Mouse (Mus musculus): ENCODE measurements around the gene Serpine1.

The Serpine1 gene

DNA sequence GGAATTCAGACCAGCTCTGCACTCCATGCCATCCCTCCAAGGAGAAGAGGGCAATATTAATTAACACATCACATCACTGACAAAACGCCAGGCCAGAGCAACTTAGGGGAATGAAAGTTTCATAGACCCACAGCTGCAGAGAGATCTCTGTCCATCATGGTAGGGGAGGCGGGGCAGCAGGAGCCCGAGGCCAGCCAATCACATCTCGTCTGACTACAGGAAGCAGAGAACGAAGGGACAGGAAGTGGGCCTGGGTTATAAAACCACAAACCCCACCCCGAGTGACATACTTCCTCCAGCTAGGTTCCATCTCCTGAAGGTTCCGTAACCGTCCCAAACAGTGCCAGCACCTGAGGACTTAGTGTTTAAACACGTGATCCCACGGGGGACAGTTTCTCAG lies 23.1 kb upstream of the Serpine1 start:
- DNase-seq (ENCODE audit: low read depth), result no peak

DNA sequence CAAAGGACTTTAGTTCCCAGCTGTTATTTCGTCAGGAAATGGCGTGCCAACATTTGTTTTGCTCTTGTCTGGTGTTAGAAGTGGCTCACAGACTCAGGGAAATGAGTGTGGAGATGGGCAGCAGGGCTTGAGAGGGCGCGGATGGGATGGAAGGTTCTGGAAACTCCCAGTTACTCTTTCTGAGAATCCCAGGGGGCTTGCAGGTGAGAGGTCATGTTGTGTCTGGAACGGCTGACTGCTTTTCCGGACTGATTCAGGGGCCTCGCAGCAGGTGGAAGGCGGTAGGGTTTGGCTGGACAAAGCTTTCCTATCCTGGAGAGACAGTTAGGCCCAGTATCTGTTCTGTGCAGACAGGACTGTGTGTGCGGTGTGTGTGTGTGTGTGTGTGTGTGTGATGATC lies 21.7 kb upstream of the Serpine1 start:
- no peak for DNase-seq (ENCODE audit: low read depth)

DNA sequence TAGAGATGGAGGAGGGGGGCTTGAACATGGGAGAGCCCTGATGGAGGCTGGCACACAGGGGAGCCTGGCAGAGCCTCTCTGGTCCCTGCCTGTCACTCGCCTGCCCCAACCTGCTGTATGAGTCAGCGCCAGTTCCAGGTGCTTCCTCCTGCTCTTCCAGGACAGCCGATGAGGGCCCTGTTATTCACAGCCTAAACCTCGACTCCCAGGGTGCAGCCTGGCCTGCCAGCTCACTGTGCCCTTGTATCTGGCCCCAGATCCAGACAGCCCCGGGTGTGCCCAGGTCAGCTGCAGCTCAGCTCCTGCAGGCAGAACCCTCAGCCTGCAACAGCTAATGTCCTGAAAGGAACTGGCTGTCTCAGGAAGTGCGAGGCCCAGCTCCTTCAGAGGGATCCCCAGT lies 19.5 kb upstream of the Serpine1 start:
- no peak for DNase-seq (ENCODE audit: low read depth)

DNA sequence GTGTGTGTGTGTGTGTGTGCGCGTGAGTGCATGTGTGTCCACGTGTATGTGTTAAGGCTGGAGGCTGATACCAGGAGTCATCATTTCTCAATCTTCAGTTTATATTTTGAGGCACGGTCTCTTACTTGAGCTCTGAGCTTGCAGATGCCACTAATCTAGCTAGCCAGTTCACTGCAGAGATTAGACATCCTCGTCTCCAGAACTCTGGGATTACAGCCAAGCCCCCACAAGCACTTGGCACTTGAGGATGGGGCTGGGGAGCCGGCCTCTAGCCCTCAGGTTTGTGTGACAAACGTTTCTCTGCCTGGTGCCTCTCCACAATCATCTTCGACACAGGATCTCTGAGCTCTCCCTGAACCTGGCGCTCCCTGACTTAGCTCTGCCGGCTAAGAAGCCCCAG lies 18.8 kb upstream of the Serpine1 start:
- no peak for DNase-seq (ENCODE audit: low read depth)

DNA sequence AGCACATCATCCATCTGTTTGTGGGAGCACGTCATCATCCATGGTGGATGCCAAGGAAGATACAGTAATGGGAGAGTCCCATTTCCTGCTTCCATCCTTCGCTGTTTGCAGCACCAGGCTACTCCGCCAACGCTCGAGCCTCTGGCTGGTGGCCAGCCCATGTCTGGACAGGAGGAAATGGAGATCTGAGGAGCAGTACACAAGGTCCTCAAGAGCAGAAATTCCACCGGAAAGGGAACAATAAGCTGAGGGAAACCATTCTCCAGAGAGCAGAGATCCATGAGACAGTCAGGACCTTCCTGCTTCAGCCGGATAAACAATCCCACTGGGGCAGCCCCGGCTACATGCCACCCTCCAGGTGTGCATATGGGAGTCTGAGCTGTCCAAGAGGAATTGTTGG lies 15.3 kb upstream of the Serpine1 start:
- DNase-seq (ENCODE audit: low read depth), result no peak

DNA sequence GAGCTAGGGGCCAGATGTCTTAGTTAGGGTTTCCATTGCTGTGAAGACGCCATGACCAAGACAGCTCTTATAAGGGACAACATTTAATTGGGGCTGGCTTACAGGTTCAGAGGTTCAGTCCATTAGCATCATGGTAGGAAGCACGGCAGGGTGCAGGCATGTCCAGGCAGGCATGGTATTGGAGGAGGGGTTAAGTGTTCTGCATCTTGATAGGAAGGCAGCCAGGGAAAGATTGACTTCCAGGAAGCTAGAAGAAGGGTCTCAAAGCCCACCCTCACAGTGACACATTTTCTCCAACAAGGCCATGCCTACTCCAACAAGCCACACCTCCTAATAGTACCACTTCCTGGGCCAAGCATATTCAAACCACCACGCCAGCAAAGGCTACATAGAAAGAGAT lies 13.7 kb upstream of the Serpine1 start:
- DNase-seq (ENCODE audit: low read depth), result no peak

DNA sequence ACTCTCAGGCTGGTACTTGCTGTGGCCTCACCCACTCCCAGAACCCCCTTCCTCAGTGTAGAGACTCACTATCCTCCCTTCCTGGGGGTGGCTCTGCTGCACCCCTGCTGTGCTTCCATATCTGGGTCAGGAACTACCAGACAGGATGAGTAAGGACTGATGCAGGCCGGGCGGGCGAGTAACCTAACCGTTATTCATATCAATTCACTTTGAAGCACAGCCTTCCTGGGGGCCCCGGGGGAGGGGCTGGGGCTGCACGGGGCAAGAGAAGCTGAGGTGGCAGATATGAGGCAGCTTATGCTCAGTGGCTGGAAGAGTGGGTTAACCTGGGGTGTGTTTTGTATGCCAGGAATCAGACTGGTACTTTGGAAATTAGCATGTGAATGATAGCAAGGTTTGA lies 13.0 kb upstream of the Serpine1 start:
- DNase-seq (ENCODE audit: low read depth), result no peak

DNA sequence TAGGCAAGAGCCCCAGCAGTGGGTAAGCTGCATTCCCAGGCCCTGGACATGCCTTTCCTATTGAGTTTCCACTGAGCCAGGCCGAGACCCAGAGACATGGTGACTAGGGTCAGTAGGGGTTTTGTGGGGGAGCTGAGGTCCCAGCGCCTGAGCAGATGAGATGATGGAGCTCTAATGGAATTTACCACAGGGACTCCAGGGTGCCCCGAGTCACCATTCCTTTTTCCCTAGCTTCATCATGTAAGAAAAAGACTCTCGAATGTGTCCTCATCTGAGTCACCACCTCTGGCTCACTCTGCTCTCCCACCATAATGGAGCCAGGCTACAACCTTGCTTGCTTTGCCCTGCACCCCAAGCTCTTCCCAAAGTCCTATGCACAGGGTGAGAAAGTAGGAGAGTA lies 11.0 kb upstream of the Serpine1 start:
- DNase-seq (ENCODE audit: low read depth), result no peak

DNA sequence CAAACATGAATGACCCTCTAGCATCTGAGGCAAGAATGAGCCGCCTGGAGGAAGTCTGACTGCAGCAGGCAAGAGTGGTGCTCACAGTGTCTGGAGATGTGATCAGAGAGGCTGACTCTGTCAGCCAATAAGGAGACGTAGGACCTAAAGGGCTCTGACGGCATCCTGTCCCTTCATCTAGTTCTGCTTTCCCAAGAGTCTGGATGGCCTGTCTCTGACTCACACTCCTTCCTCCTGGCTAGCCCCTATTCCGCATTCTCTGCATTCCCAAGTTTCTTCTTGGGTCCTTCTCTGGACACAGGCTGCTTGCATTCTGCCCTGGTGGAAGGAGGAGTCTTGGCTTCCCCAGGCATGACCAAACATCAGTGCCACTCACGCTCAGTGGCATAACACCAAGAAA lies 7.8 kb upstream of the Serpine1 start:
- no peak for DNase-seq (ENCODE audit: low read depth)

DNA sequence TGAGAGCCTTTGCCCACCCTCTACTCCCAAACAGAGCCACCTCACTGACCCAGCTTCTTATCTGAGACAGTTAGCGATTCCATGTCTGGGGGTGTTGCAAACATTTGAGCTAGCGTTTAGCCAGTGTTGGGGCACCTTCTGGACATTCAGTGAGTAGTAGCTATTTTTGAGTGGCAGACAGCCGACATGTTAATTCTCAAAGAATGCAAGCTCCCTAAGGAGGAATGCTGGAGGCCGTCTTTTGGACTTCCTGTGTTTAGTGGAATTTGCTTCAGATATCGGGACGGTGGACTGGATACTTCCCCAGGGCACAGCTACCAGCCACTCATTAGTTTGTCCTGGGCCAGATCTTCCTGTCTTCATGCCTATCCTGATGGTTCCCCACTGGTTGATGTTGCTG lies 6.5 kb upstream of the Serpine1 start:
- no peak for DNase-seq (ENCODE audit: low read depth)

DNA sequence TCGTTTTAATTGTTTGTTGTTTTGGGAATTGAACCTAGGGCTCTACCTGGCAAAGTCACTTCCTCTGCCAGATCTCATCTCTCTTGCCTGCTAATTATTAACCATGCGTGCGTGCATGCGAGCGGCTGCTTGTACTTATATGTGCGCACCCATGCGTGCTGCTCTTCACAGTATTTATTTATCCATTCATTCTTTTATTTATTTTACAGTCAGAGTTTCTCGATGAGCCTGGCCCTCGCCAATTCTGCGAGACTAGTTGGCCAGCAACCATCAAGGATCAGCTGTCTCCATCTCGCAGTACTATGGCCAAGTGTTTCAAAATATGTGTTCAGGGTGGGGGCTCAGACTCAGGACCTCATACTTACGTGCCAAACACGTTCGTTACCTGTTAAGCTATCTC lies 6.0 kb upstream of the Serpine1 start:
- no peak for DNase-seq (ENCODE audit: low read depth)

DNA sequence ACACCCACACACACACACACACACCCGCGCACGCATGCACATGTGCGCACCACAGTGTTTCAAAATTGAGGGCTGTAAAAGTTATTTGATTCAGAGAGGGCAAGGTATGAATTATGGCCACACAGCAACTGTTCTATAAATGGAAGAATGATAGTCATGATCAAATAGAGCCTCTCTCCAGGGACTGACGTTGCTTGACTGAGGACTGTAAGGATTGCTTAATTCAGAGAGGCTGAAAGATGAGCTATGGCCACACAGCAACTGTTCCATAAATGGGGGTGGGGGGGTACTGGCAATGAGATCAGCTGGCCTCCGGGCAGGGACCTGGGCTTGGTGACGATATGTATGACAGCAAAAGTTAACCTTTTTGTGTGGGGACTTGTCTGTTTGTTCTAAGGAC lies 5.1 kb upstream of the Serpine1 start:
- DNase-seq (ENCODE audit: low read depth), result no peak

DNA sequence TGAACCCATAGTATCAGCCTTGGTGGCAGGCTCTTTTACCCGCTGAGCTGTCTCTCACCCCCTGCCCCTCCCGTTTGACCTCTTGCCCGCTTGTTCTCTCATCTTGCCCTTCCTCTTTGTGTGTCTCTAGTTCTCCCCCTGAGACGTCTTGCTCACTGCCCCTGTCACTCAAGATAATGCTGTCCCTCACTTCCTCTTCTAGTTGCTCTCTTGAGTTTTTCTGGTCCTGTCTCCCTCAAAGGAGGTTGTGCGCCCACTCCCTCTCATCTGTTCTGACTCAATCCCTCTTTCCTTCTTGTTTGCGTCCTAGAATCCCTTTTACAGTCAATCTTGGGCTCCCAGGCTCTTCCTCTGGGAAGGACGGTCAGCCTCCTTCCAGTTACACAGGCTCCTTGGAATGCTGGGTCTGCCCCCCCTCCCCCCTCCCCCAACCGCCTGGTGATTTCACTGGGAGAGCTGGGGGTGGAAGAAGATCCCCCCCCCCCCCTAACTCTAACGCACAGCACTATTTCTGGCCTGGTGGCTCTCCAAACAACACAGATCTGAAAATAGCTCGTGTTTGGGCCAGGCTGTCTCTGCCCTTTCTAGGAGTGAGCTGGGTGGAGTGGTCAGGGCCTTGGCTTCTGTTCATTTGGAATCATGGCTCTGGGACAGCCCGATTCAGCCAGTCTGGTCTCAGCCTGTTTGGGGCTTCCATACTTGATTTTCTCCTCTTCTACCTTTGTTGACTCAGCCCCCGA lies 4.3 kb upstream of the Serpine1 start:
- no peak for DNase-seq (ENCODE audit: low read depth)

DNA sequence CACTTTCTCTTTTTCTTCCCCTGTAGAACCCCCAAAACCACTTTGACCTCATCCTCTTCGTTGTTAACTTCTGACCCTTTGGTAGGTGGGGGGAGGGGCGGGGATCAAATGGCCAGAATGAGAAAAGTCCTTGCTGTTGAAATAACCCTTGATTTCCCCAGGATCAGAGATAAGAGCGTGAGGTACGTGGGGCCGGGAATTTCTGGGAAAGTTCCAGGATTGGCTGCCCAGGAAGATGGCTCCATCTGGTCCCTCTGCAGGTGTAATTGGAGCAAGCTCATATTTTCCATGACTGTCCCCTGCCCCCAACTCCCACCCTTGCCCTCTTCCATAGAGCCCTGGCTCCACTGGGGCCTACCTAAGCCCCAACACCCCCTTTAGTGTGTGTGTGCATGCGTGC lies 3.7 kb upstream of the Serpine1 start:
- no peak for DNase-seq (ENCODE audit: low read depth)

DNA sequence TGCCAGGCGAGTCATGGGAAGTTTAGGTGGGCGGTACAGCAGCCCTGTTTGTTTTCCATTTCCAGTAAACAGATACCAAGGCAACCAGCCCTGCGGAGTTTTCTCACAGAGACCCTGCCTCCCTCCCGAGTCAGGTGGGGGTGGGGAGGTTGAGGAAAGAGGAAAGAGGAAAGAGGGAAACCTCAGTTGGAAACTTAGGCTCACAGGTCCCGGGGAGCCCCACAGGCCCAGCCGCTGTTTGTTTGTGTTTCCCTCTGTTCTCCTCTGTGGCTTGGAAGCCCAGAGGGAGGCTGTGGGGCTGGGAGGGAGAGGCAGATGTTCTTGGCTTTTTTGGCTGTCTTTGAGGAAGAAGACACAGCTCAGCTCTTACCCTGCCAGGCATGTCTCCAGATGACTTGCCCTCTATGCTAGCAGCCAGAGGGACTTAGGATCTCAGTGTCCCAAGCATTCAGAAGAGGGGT lies 2.2 kb upstream of the Serpine1 start:
- DNase-seq (ENCODE audit: low read depth), result no peak

DNA sequence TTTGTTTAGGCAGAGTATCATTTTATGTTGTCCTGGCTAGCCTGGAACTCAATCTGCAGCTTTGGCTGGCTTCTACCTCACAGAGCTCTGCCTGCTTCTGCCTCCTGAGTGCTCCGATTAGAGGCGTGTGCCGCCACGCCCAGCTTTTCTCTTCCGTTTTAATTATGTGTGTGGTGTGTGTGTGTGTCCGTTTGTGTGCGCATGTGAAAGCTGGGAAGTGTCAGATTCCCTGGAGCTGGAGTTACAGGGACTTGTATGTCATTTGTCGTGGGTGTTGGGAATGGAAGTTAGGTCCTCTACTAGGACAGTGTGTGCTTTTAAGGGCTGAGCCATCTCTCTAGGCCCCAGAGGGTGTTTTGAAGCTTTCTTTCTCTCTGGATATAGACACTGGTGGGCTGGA lies 1.1 kb upstream of the Serpine1 start:
- DNase-seq (ENCODE audit: low read depth), result no peak

DNA sequence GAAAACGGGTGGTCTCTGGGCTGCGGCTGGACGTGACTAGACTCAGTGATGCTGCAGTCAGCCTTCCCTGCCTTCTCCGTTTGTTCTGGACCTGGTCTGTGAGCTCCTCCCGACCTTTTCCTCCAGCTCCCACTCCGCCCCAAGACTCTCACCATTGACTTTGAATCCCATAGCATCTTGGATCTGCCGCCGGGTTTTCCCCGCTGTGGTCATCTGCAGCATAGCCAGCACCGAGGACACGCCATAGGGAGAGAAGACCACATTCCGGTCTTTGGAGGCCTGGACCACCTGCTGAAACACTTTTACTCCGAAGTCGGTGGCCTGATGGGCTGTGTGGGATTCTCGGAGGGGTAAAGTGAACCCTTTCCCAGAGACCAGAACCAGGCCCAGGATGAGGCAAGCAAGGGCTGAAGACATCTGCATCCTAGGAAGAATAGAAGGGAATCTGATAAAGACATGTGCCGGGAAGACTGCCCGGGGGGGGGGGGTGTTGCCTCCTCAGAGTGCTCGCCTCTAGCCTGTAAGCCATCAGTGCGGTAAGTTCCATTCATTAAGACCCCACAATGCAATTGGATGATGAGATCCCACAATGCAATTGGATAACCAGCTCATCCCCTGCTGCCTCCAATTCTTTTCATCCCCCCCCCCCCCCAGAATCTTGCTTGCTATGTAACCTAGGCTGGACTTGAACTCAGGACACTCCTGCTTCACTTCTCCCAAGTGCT lies 1.0 kb downstream of the Serpine1 start:
- DNase-seq (ENCODE audit: low read depth), result no peak

DNA sequence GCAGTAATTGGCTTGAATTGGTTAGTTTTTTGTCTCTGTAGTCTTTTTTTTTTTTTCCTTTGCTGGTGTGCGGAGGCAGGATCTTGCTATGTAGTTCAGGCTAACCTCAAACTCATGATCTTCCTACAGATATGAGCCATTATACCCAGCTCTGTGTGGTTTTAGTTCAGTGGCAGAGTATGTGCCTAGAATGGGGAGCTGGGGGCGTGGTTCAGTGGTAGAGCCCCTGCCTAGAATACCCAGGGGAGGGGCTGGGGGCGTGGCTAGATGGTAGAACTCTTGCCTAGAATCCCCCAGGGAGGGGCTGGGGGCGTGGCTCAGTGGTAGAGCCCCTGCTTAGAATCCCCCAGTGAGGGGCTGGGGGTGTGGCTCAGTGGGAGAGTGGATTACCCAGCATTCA lies 3.4 kb downstream of the Serpine1 start:
- no peak for DNase-seq (ENCODE audit: low read depth)

DNA sequence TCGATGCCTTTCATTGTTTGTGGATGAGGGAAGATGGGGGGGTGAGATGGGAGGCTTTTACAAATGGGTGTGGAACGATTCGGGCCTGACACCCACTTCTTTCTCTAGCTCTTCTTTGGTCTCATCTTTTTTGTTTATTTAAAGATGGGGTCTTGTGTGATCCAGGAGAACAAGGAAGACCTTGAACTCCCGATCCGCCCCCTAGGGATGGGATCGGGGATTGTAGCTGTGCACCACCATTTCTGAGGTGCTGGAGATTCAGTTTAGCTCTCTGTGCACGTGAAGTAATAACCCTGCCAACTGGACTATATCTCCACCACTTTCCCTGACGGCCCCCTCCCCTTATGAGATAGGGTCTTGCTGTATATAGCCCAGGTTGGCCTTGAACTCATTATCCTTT lies 6.1 kb downstream of the Serpine1 start:
- DNase-seq (ENCODE audit: low read depth), result no peak

DNA sequence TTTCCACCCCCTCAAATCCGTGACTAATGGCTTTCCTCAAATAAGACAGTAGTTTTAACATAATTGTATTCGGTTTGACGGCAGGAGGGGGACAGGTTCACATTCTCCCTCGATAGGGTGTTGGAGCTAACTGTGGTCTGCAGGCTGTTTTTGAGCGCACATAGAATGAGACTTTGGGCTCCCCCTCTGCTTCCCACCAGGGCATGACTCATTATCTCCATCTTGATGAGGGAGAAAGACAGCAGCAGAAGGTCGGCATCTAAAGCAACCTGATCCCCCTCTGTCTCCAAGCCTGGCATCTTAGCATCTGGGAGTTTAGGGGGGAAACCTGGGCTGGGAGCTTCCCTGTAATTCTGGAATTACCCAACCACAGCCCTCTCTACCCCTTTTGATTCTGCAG lies 6.6 kb downstream of the Serpine1 start:
- DNase-seq (ENCODE audit: low read depth), result no peak

DNA sequence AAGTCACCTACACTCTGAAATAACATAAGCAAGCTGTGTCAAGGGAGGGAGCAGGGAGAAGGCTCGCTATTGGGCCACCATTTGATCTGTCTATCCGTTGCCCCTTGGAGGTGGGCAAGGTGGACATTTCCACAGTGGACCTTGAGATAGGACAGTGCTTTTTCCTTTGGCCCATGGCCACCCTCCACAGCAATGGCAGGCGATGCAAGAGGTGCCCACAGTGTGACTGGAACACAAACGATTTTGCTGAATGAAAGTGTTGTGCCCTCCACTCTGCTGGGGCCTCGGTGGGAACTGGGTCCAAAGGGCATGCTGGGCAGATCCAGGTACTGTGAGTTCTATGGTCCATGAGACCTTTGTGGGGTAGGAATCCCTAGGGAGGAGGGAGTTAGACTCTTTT lies 9.5 kb downstream of the Serpine1 start:
- no peak for DNase-seq (ENCODE audit: low read depth)

DNA sequence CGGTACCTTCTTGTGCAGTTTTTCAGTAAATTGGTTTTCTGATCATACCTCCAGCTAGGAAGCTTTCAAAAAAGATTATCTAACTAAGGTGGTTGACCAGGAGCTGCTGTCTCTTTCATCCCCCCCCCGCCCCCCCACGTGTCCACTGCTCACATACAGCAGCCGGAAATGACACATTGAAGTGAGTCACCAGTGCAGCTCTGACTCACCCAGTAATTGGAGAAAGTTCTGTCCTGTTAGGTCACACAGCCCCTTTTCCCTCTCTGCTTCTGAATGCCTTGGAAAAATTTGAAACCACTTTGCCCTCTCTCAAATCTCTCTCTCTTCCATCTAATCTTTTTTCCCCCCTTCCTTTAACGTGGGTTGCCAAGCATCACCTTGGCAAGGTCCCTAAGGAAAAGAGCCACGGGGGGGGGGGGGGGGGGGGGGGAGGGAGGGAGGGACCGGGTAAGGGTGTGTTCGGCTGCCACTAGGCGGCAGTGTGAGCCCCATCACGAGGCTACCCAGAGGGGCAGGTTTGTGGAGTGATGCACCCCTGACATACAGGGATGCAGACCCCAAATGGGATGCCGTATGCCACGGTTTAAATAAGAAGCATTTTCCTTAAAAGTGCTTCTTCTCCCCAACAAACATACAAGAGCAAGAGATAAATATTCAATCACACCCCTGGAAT lies 10.1 kb downstream of the Serpine1 start:
- peak; percentile 61 for DNase-seq (ENCODE audit: low read depth)

DNA sequence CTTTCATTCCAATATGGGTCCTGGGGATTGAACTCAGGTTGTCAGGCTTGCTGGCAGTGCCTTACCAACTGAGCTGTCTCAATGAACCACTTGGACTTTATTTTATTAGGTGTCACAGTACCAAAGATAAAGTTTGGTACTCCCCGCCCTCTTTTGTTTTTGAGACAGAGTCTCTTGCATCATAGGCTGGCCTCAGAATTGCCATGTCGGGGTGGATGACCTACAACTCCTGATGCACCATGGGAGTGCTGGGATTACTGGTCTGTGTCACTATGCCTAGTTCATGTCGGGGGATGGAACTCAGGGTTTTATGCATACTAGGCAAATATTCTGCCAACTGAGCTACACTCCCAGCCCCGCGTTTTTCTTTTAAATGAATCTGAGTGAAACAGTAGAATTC lies 17.2 kb downstream of the Serpine1 start:
- DNase-seq (ENCODE audit: low read depth), result no peak
